Mouse (Mus musculus): ENCODE data around the gene Slc18a3. TPM values are rescaled to one million over a fixed set of nuclear protein-coding genes. Genes with fewer than 3 reads are reported as not detected.

Slc18a3 gene
- polyA plus RNA-seq, 1 experiment: not detected

- H3K27me3 ChIP-seq (ENCODE audit: control insufficient read depth): peaks cover 64% of the 10 kb centered on the region
- no peaks in the 10 kb centered on the region for H3K36me3 ChIP-seq (ENCODE audit: control insufficient read depth)
- H3K4me1 ChIP-seq (ENCODE audit: control insufficient read depth): no peaks in the 10 kb centered on the region
- TF ChIP-seq GATA1 (IDR thresholded peaks at IDR 0.05; ENCODE audit: low read length) (no peak), TAL1 (IDR thresholded peaks at IDR 0.05; ENCODE audit: low read length) (no peak)
- no peak within 1 kb of the TSS for H3K4me3 ChIP-seq (replicated peaks)
- peaks cover 4% of the 10 kb centered on the region; the same call in 1 of the 2 replicates for H3K9me3 ChIP-seq (ENCODE audit: control insufficient read depth, low read length)
Measured at GRCm38 (mm10) chr14:32465889-32466288, 1.2 kb upstream of the Slc18a3 start, which contains the start of gene Chat. TSS of gene Chat (minus strand) at chr14:32465989.

- TF ChIP-seq TAL1 (IDR thresholded peaks at IDR 0.05; ENCODE audit: low read length) (no peak), GATA1 (IDR thresholded peaks at IDR 0.05; ENCODE audit: low read length) (no peak)
- Histone ChIP-seq H3K36me3 (ENCODE audit: control insufficient read depth) (no peaks in the 10 kb centered on the region), H3K9me3 (ENCODE audit: control insufficient read depth, low read length) (peaks cover 4% of the 10 kb centered on the region; the same call in 1 of the 2 replicates), H3K4me1 (ENCODE audit: control insufficient read depth) (no peaks in the 10 kb centered on the region), H3K27me3 (ENCODE audit: control insufficient read depth) (peaks cover 68% of the 10 kb centered on the region), H3K4me3 (replicated peaks) (no peak overlapping the region)
Measured at GRCm38 (mm10) chr14:32465506-32465870, 838 bp upstream of the Slc18a3 start.

- TF ChIP-seq TAL1 (IDR thresholded peaks at IDR 0.05; ENCODE audit: low read length) (no peak), GATA1 (IDR thresholded peaks at IDR 0.05; ENCODE audit: low read length) (no peak)
- Histone ChIP-seq H3K4me1 (ENCODE audit: control insufficient read depth) (no peaks in the 10 kb centered on the region), H3K9me3 (ENCODE audit: control insufficient read depth, low read length) (peaks cover 4% of the 10 kb centered on the region; the same call in 1 of the 2 replicates), H3K4me3 (replicated peaks) (no peak overlapping the region), H3K27me3 (ENCODE audit: control insufficient read depth) (peaks cover 84% of the 10 kb centered on the region), H3K36me3 (ENCODE audit: control insufficient read depth) (no peaks in the 10 kb centered on the region)
Measured at GRCm38 (mm10) chr14:32463211-32464040, 1.2 kb downstream of the Slc18a3 start.

GRCm38 (mm10) chr14:32452552-32452951, 12.1 kb downstream of the Slc18a3 start:
- H3K36me3 ChIP-seq (ENCODE audit: control insufficient read depth): no peaks in the 10 kb centered on the region
- no peak for TF ChIP-seq GATA1 (IDR thresholded peaks at IDR 0.05; ENCODE audit: low read length)
- no peak for TF ChIP-seq TAL1 (IDR thresholded peaks at IDR 0.05; ENCODE audit: low read length)
- no peak overlapping the region for H3K4me3 ChIP-seq (replicated peaks)
- peaks cover 6% of the 10 kb centered on the region; the same call in 1 of the 2 replicates for H3K27me3 ChIP-seq (ENCODE audit: control insufficient read depth)
- no peaks in the 10 kb centered on the region for H3K9me3 ChIP-seq (ENCODE audit: control insufficient read depth, low read length)
- no peaks in the 10 kb centered on the region for H3K4me1 ChIP-seq (ENCODE audit: control insufficient read depth)

- Histone ChIP-seq H3K4me3 (replicated peaks) (no peak overlapping the region), H3K36me3 (ENCODE audit: control insufficient read depth) (no peaks in the 10 kb centered on the region), H3K27me3 (ENCODE audit: control insufficient read depth) (no peaks in the 10 kb centered on the region; the same call in 1 of the 2 replicates), H3K9me3 (ENCODE audit: control insufficient read depth, low read length) (no peaks in the 10 kb centered on the region), H3K4me1 (ENCODE audit: control insufficient read depth) (no peaks in the 10 kb centered on the region)
- TF ChIP-seq TAL1 (IDR thresholded peaks at IDR 0.05; ENCODE audit: low read length): no peak
- TF ChIP-seq GATA1 (IDR thresholded peaks at IDR 0.05; ENCODE audit: low read length): no peak
Measured at GRCm38 (mm10) chr14:32446989-32447388, 17.7 kb downstream of the Slc18a3 start.

GRCm38 (mm10) chr14:32443446-32443845, 21.2 kb downstream of the Slc18a3 start:
- Histone ChIP-seq H3K9me3 (ENCODE audit: control insufficient read depth, low read length) (no peaks in the 10 kb centered on the region), H3K36me3 (ENCODE audit: control insufficient read depth) (no peaks in the 10 kb centered on the region), H3K4me1 (ENCODE audit: control insufficient read depth) (no peaks in the 10 kb centered on the region), H3K27me3 (ENCODE audit: control insufficient read depth) (no peaks in the 10 kb centered on the region; the same call in 1 of the 2 replicates), H3K4me3 (replicated peaks) (no peak overlapping the region)
- TF ChIP-seq TAL1 (IDR thresholded peaks at IDR 0.05; ENCODE audit: low read length): no peak
- TF ChIP-seq GATA1 (IDR thresholded peaks at IDR 0.05; ENCODE audit: low read length): no peak

- no peak for TF ChIP-seq TAL1 (IDR thresholded peaks at IDR 0.05; ENCODE audit: low read length)
- Histone ChIP-seq H3K4me3 (replicated peaks) (no peak overlapping the region), H3K4me1 (ENCODE audit: control insufficient read depth) (no peaks in the 10 kb centered on the region), H3K9me3 (ENCODE audit: control insufficient read depth, low read length) (no peaks in the 10 kb centered on the region), H3K27me3 (ENCODE audit: control insufficient read depth) (no peaks in the 10 kb centered on the region; the same call in 1 of the 2 replicates), H3K36me3 (ENCODE audit: control insufficient read depth) (no peaks in the 10 kb centered on the region)
Measured at GRCm38 (mm10) chr14:32439744-32440143, 24.9 kb downstream of the Slc18a3 start.

- H3K4me3 ChIP-seq (replicated peaks): no peak overlapping the region
- H3K27me3 ChIP-seq (ENCODE audit: control insufficient read depth): no peaks in the 10 kb centered on the region; the same call in 1 of the 2 replicates
- H3K4me1 ChIP-seq (ENCODE audit: control insufficient read depth): no peaks in the 10 kb centered on the region
- H3K36me3 ChIP-seq (ENCODE audit: control insufficient read depth): no peaks in the 10 kb centered on the region
- H3K9me3 ChIP-seq (ENCODE audit: control insufficient read depth, low read length): no peaks in the 10 kb centered on the region
- TF ChIP-seq TAL1 (IDR thresholded peaks at IDR 0.05; ENCODE audit: low read length): no peak
- no peak for TF ChIP-seq GATA1 (IDR thresholded peaks at IDR 0.05; ENCODE audit: low read length)
Measured at GRCm38 (mm10) chr14:32439316-32439715, 25.3 kb downstream of the Slc18a3 start.

GRCm38 (mm10) chr14:32437352-32437793, 27.3 kb downstream of the Slc18a3 start:
- Histone ChIP-seq H3K36me3 (ENCODE audit: control insufficient read depth) (no peaks in the 10 kb centered on the region), H3K27me3 (ENCODE audit: control insufficient read depth) (no peaks in the 10 kb centered on the region), H3K4me1 (ENCODE audit: control insufficient read depth) (no peaks in the 10 kb centered on the region), H3K9me3 (ENCODE audit: control insufficient read depth, low read length) (no peaks in the 10 kb centered on the region), H3K4me3 (replicated peaks) (no peak overlapping the region)
- no peak for TF ChIP-seq GATA1 (IDR thresholded peaks at IDR 0.05; ENCODE audit: low read length)
- no peak for TF ChIP-seq TAL1 (IDR thresholded peaks at IDR 0.05; ENCODE audit: low read length)
